Mouse (Mus musculus): Measurements from ENCODE around the gene Osbpl3. TPM values are rescaled to one million over a fixed set of nuclear protein-coding genes. Genes with fewer than 3 reads are reported as not detected.

Osbpl3 gene
- polyA plus RNA-seq, 1 experiment = 23.4 TPM

GRCm38 (mm10) chr6:50279642-50280041 is 176.4 kb downstream of the Osbpl3 start:
- Histone ChIP-seq H3K4me1 (ENCODE audit: control insufficient read depth, insufficient read depth, low read length) (no peaks in the 10 kb centered on the region), H3K4me3 (ENCODE audit: insufficient read depth, low read length) (no peak overlapping the region), H3K27ac (ENCODE audit: insufficient read depth, low read depth, low read length) (no peak overlapping the region)
- no peak for TF ChIP-seq POLR2A (IDR thresholded peaks at IDR 0.05; ENCODE audit: borderline replicate concordance, low read depth, low read length)
- TF ChIP-seq CTCF (IDR thresholded peaks at IDR 0.05; ENCODE audit: low read depth, low read length) = no peak

GRCm38 (mm10) chr6:50273947-50274346 is 182.1 kb downstream of the Osbpl3 start:
- Histone ChIP-seq H3K4me3 (ENCODE audit: insufficient read depth, low read length) (no peak overlapping the region), H3K4me1 (ENCODE audit: control insufficient read depth, insufficient read depth, low read length) (no peaks in the 10 kb centered on the region), H3K27ac (ENCODE audit: insufficient read depth, low read depth, low read length) (no peak overlapping the region)
- TF ChIP-seq POLR2A (IDR thresholded peaks at IDR 0.05; ENCODE audit: borderline replicate concordance, low read depth, low read length) (no peak), CTCF (IDR thresholded peaks at IDR 0.05; ENCODE audit: low read depth, low read length) (no peak)

- TF ChIP-seq CTCF (IDR thresholded peaks at IDR 0.05; ENCODE audit: low read depth, low read length) = no peak
- TF ChIP-seq POLR2A (IDR thresholded peaks at IDR 0.05; ENCODE audit: borderline replicate concordance, low read depth, low read length) = no peak
- H3K27ac ChIP-seq (ENCODE audit: insufficient read depth, low read depth, low read length) = no peak overlapping the region
- no peak overlapping the region for H3K4me3 ChIP-seq (ENCODE audit: insufficient read depth, low read length)
- H3K4me1 ChIP-seq (ENCODE audit: control insufficient read depth, insufficient read depth, low read length) = no peaks in the 10 kb centered on the region
Observed at GRCm38 (mm10) chr6:50273416-50273815, 182.6 kb downstream of the Osbpl3 start.

DNA sequence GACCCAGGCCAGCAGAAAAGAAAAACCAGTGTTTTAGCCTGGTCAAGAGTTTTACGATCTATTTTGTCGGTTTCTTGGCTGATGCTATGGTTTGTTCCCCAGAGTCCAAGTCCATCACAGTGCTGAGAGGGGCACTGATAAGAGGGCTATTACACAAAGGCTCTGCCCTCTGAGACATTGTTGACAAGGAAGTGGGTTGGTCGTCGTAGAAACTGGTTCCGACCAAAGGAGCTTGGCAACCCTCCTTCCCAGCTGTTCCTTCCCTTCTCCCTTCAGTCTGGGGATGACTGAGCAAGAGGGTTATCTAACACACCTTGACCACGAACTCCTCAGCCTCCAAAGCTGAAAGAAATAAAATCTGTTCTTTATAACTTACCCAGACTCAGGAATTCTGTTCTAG is 192.3 kb downstream of the Osbpl3 start, which contains the start of gene Gsdme:
Gene Gsdme (minus strand): TSS at position 193 of the 400 bp plus-strand sequence.
- TF ChIP-seq CTCF (IDR thresholded peaks at IDR 0.05; ENCODE audit: low read depth, low read length) (no peak), POLR2A (IDR thresholded peaks at IDR 0.05; ENCODE audit: borderline replicate concordance, low read depth, low read length) (no peak)
- Histone ChIP-seq H3K27ac (ENCODE audit: insufficient read depth, low read depth, low read length) (no peak within 1 kb of the TSS), H3K4me3 (ENCODE audit: insufficient read depth, low read length) (no peak within 1 kb of the TSS), H3K4me1 (ENCODE audit: control insufficient read depth, insufficient read depth, low read length) (peaks cover 14% of the 10 kb centered on the region)

GRCm38 (mm10) chr6:50262310-50262709 is 193.7 kb downstream of the Osbpl3 start:
- H3K4me1 ChIP-seq (ENCODE audit: control insufficient read depth, insufficient read depth, low read length) = peaks cover 14% of the 10 kb centered on the region

GRCm38 (mm10) chr6:50261922-50262261 is 194.1 kb downstream of the Osbpl3 start:
- Histone ChIP-seq H3K4me1 (ENCODE audit: control insufficient read depth, insufficient read depth, low read length) (peaks cover 14% of the 10 kb centered on the region), H3K4me3 (ENCODE audit: insufficient read depth, low read length) (peak overlapping the region; percentile 51), H3K27ac (ENCODE audit: insufficient read depth, low read depth, low read length) (no peak overlapping the region)
- TF ChIP-seq CTCF (IDR thresholded peaks at IDR 0.05; ENCODE audit: low read depth, low read length) = no peak
- no peak for TF ChIP-seq POLR2A (IDR thresholded peaks at IDR 0.05; ENCODE audit: borderline replicate concordance, low read depth, low read length)

More at GRCm38 (mm10) chr6:50262310-50262709, 193.7 kb downstream of the Osbpl3 start:
- TF ChIP-seq CTCF (IDR thresholded peaks at IDR 0.05; ENCODE audit: low read depth, low read length) (no peak), POLR2A (IDR thresholded peaks at IDR 0.05; ENCODE audit: borderline replicate concordance, low read depth, low read length) (no peak)
- peak overlapping the region; percentile 51; the same call in 1 of the 2 replicates for H3K4me3 ChIP-seq (ENCODE audit: insufficient read depth, low read length)
- H3K27ac ChIP-seq (ENCODE audit: insufficient read depth, low read depth, low read length) = no peak overlapping the region

GRCm38 (mm10) chr6:50261201-50261921 is 194.6 kb downstream of the Osbpl3 start:
- Histone ChIP-seq H3K4me1 (ENCODE audit: control insufficient read depth, insufficient read depth, low read length) (peaks cover 14% of the 10 kb centered on the region), H3K4me3 (ENCODE audit: insufficient read depth, low read length) (peak overlapping the region; percentile 51), H3K27ac (ENCODE audit: insufficient read depth, low read depth, low read length) (no peak overlapping the region)
- TF ChIP-seq CTCF (IDR thresholded peaks at IDR 0.05; ENCODE audit: low read depth, low read length) (no peak), POLR2A (IDR thresholded peaks at IDR 0.05; ENCODE audit: borderline replicate concordance, low read depth, low read length) (no peak)

DNA sequence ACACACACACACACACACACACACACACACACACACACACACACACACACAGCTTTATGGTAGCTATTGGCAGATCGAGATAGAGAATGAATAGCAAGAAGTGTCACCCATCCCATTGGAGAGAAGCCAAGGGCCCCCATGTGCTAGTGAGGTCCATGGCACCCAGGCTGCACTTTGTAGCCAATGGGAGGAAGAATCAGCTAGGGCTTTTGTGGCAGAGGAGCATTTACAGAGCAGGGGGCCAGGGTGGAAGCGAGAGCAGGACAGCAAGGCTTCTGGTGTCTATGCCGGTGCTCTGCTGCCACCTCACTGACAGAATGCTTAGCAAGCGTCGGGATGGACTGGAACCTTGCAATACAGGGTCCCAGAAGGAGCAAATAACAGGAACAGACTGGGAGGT is 200.6 kb downstream of the Osbpl3 start:
- H3K27ac ChIP-seq (ENCODE audit: insufficient read depth, low read depth, low read length) = peak overlapping the region; percentile 85
- TF ChIP-seq CTCF (IDR thresholded peaks at IDR 0.05; ENCODE audit: low read depth, low read length) (no peak), POLR2A (IDR thresholded peaks at IDR 0.05; ENCODE audit: borderline replicate concordance, low read depth, low read length) (no peak)
- peaks cover 49% of the 10 kb centered on the region for H3K4me1 ChIP-seq (ENCODE audit: control insufficient read depth, insufficient read depth, low read length)
- H3K4me3 ChIP-seq (ENCODE audit: insufficient read depth, low read length) = peak overlapping the region; percentile 12; the same call in 1 of the 2 replicates

- peaks cover 44% of the 10 kb centered on the region for H3K4me1 ChIP-seq (ENCODE audit: control insufficient read depth, insufficient read depth, low read length)
- H3K4me3 ChIP-seq (ENCODE audit: insufficient read depth, low read length) = peak overlapping the region; percentile 21
- peak overlapping the region; percentile 85 for H3K27ac ChIP-seq (ENCODE audit: insufficient read depth, low read depth, low read length)
- TF ChIP-seq POLR2A (IDR thresholded peaks at IDR 0.05; ENCODE audit: borderline replicate concordance, low read depth, low read length) (no peak), CTCF (IDR thresholded peaks at IDR 0.05; ENCODE audit: low read depth, low read length) (no peak)
Observed at GRCm38 (mm10) chr6:50254723-50255184, 201.2 kb downstream of the Osbpl3 start.

DNA sequence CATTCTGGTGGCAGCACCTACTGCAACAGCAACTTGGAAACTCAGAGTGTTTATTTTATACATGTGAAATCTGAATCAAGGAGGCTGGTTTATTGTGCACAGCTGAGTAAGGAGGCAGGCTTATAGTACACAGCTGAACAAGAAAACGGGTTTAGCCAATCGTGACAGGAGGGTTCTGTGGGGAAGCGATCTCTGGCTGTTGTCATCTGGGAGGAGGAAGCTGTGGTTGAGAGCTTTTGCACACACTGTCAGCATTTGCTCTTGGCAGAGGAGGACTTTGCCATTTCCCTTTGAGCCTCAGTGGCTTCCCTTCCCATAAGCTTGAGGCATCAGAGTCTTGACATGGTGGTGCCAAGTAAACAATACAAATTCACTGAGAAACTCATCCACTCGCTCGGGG is 203.3 kb downstream of the Osbpl3 start:
- H3K4me3 ChIP-seq (ENCODE audit: insufficient read depth, low read length) = no peak overlapping the region
- peak overlapping the region; percentile 95 for H3K27ac ChIP-seq (ENCODE audit: insufficient read depth, low read depth, low read length)
- H3K4me1 ChIP-seq (ENCODE audit: control insufficient read depth, insufficient read depth, low read length) = peaks cover 35% of the 10 kb centered on the region
- TF ChIP-seq CTCF (IDR thresholded peaks at IDR 0.05; ENCODE audit: low read depth, low read length) (no peak), POLR2A (IDR thresholded peaks at IDR 0.05; ENCODE audit: borderline replicate concordance, low read depth, low read length) (no peak)
